Mouse (Mus musculus) lung, postnatal 14 days (tissue): ENCODE measurements at regions not wholly inside any gene's neighbourhood (a gene's known extent, or its start where the extent isn't known, plus 50 kb on each side); places are given as distances from the start of the nearest gene placed in this dataset.

ENCODE experiments used
- DNase-seq: peaks from one replicate; pipeline ENCODE4 v3.0.0; 2021

GRCm38 (mm10) chr3:17795271-17796260 is 152.6 kb upstream of the Cypt12 start:
- no peak for DNase-seq

GRCm38 (mm10) chr3:17796766-17797165 is 151.4 kb upstream of the Cypt12 start:
- no peak for DNase-seq

GRCm38 (mm10) chr3:17798399-17798798 is 149.8 kb upstream of the Cypt12 start:
- no peak for DNase-seq

GRCm38 (mm10) chr3:17799120-17799519 is 149.1 kb upstream of the Cypt12 start:
- DNase-seq: no peak

- no peak for DNase-seq
These were observed 147.4 kb upstream of the Cypt12 start for GRCm38 (mm10) chr3:17800810-17801209.

GRCm38 (mm10) chr3:17801479-17801878 is 146.7 kb upstream of the Cypt12 start:
- no peak for DNase-seq

GRCm38 (mm10) chr3:17805185-17805584 is 143.0 kb upstream of the Cypt12 start:
- no peak for DNase-seq

GRCm38 (mm10) chr3:17811290-17811689 is 136.9 kb upstream of the Cypt12 start:
- no peak for DNase-seq

- no peak for DNase-seq
These were observed 124.0 kb upstream of the Cypt12 start for GRCm38 (mm10) chr3:17824201-17824600.

- no peak for DNase-seq
These were observed 123.5 kb upstream of the Cypt12 start for GRCm38 (mm10) chr3:17824662-17825061.

GRCm38 (mm10) chr3:17825254-17825890 is 122.8 kb upstream of the Cypt12 start:
- DNase-seq: no peak

- DNase-seq: peak; percentile 66
These were observed 113.5 kb upstream of the Cypt12 start for GRCm38 (mm10) chr3:17834706-17835105.

GRCm38 (mm10) chr3:17847609-17848008 is 100.6 kb upstream of the Cypt12 start:
- no peak for DNase-seq

GRCm38 (mm10) chr3:17848181-17848580 is 100.0 kb upstream of the Cypt12 start:
- DNase-seq: peak; percentile 3

GRCm38 (mm10) chr3:17862367-17862766 is 85.8 kb upstream of the Cypt12 start:
- no peak for DNase-seq

GRCm38 (mm10) chr3:17865112-17865511 is 83.1 kb upstream of the Cypt12 start:
- DNase-seq: no peak

- no peak for DNase-seq
These were observed 77.2 kb upstream of the Cypt12 start for GRCm38 (mm10) chr3:17870895-17871482.

- DNase-seq: no peak
These were observed 52.3 kb upstream of the Cypt12 start for GRCm38 (mm10) chr3:17895869-17896268.

GRCm38 (mm10) chr3:17896756-17897155 is 51.5 kb upstream of the Cypt12 start:
- DNase-seq: no peak
